Mouse (Mus musculus): ENCODE measurements around the gene Tm7sf3. TPM values are rescaled to one million over a fixed set of nuclear protein-coding genes. Genes with fewer than 3 reads are reported as not detected.
"Not testable (repeated sequence)": the region's sequence is repeated elsewhere in the genome, so short reads cannot be mapped to it uniquely, and the experiment has no call there.

Gene Tm7sf3
- polyA plus RNA-seq, 1 experiment from 2014 or later: 47.9 TPM

DNA sequence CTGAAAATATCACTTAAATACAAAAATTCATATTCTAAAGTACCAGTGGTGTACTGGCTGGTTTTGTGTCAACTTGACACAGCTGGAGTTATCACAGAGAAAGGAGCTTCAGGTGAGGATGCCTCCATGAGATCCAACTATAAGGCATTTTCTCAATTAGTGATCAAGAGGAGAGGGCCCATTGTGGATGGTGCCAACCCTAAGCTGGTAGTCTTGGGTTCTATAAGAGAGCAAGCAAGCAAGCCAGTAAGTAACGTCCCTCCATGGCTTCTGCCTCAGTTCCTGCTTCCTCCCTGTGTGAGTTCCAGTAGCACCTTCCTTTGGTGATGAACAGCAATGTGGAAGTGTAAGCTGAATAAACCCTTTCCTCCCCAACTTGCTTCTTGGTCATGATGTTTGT is 80.2 kb downstream of the Tm7sf3 start:
- WGBS: 73% methylated on average over 1 of the region's 1 CpGs
- not testable (repeated sequence) for ATAC-seq (ENCODE audit: insufficient number of reproducible peaks, low FRiP score, low TSS enrichment, low read depth); H3K4me1 ChIP-seq; H3K4me2 ChIP-seq (replicated peaks); H3K27me3 ChIP-seq; H3K9me3 ChIP-seq (replicated peaks); H3K4me3 ChIP-seq (replicated peaks); H3K9ac ChIP-seq; H3K27ac ChIP-seq (replicated peaks)
- peaks cover 39% of the 10 kb centered on the region for H3K36me3 ChIP-seq

Other genes with a start within 250 kb of the Tm7sf3 start
- gene Itpr2, start 140.6 kb downstream of the Tm7sf3 start, polyA plus RNA-seq (2015; fragmentation: Nextera tagmentation; extraction: Ambion mirVana): 13.3 and 14.4 TPM in 2 replicates
- gene Fgfr1op2, start 65.6 kb downstream of the Tm7sf3 start, polyA plus RNA-seq (2015; fragmentation: Nextera tagmentation; extraction: Ambion mirVana): 91.4 and 92.5 TPM in 2 replicates
- 56.2 and 61.6 TPM in 2 replicates for gene Ints13, start 65.0 kb downstream of the Tm7sf3 start, polyA plus RNA-seq (2015; fragmentation: Nextera tagmentation; extraction: Ambion mirVana)
- 131 and 139 TPM in 2 replicates for gene Med21, start 277 bp downstream of the Tm7sf3 start, polyA plus RNA-seq (2015; fragmentation: Nextera tagmentation; extraction: Ambion mirVana)
- 16.7 and 16.9 TPM in 2 replicates for gene Stk38l, start 82.2 kb upstream of the Tm7sf3 start, polyA plus RNA-seq (2015; fragmentation: Nextera tagmentation; extraction: Ambion mirVana)
- gene Arntl2, start 153.2 kb upstream of the Tm7sf3 start, polyA plus RNA-seq (2015; fragmentation: Nextera tagmentation; extraction: Ambion mirVana): 7.2 and 11.5 TPM in 2 replicates
- gene Smco2, start 207.3 kb upstream of the Tm7sf3 start, polyA plus RNA-seq (2015; fragmentation: Nextera tagmentation; extraction: Ambion mirVana): not detected in 2 replicates
- gene Ppfibp1, start 245.7 kb upstream of the Tm7sf3 start, polyA plus RNA-seq (2015; fragmentation: Nextera tagmentation; extraction: Ambion mirVana): 54.2 and 54.6 TPM in 2 replicates

Data from embryonic facial prominence, embryonic 15.5 days (tissue).